Mouse (Mus musculus) inflammation-experienced regulatory T-cells, adult 6 months (primary cell): ENCODE measurements around the gene Actrt1. TPM values are rescaled to one million over a fixed set of nuclear protein-coding genes. Genes with fewer than 3 reads are reported as not detected.

Experiments
- ATAC-seq: one replicate; pipeline ENCODE4 v1.8.0; 2017
- polyA plus RNA-seq, 3 experiments: library from polyadenylated mRNA; unstranded; fragments of 100-300 nt; shearing (Covaris generic); gene quantifications; one replicate each; pipeline ENCODE4 v1.2.1; 2017

Actrt1 gene
- polyA plus RNA-seq, result not detected

DNA sequence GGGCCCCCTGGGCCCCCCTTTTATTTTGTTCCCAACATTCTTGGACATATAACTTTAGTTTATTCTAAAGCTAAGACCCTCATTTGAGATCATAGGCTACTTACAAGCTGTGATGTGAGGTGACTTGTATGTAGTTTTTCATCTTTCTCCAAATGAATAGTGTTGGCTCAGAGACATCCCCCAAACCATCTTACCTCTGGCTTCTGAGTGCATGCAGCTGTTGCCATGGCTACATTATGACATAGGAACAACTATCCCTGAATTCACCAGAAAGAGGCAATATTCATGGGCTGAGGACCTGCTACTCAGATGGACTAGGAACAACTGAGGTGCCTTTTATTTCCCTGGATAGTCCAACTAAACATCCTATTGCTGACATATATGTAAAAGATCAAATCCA lies at the start of gene Actrt1:
TSS of gene Actrt1 (plus strand) at position 301 of the 400 bp plus-strand sequence.
- no peak for ATAC-seq

DNA sequence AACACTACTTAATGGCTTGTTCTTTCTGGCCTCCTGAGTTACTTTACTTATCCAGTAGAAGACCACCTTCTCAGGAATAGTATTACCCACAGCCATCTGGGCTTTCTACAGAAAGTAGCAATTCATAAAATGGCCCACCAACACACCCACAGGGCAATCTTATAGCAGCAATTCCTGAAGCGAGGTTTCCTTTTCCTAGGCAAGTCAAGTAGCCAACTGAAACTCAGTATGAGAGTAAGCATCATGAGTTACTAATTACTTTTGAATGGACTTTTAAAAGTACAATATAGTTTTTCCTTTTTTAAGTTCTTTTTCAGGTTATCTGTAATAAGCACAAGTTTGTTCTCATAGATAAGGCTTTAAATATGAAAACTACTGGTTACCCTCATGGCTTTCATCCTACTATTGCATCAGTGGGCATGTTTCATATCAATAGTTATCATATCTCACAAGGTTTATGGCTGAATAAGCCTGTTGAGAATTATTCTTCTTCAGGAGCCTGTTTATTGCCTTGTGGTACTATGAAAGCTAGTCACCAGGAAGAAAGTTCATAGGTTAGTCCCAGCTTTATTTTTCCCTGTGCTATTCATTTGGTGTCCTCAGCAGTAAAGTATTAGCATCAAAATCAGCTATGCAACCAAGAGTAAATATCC lies 2.8 kb downstream of the Actrt1 start:
- ATAC-seq, result no peak
